Mouse (Mus musculus): ENCODE results near the gene Elof1.

DNA sequence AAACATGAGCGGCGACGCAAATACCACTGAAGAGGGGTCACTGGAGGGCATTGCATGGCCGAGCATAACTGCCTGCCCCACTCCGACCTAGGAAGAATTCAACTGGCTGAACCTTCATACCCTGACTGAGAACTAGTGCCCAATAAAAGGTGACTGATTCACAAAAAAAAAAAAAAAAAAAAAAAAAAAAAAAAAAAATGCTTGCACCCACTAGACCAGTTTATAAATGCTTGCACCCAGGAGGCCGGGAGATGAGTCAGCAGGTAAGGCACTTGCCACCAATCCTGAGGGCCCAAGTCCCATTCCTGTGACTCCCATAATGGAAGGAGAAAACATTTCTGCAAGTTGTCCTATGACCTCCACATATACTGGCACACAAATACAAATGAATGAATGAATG lies 24.2 kb downstream of the Elof1 start:
- no peak for TF ChIP-seq MAX (IDR thresholded peaks at IDR 0.05; ENCODE audit: low read depth)
- TF ChIP-seq POLR2AphosphoS2 (IDR thresholded peaks at IDR 0.05; ENCODE audit: insufficient read length, low read depth): no peak
- TF ChIP-seq TCF12 (IDR thresholded peaks at IDR 0.05; ENCODE audit: insufficient read depth, poor library complexity, severe bottlenecking): no peak
- no peak for TF ChIP-seq POLR2A (IDR thresholded peaks at IDR 0.05; ENCODE audit: insufficient read length, low read depth)
- no peak for TF ChIP-seq E2F4 (IDR thresholded peaks at IDR 0.05; ENCODE audit: insufficient read depth)
- TF ChIP-seq USF1 (IDR thresholded peaks at IDR 0.05; ENCODE audit: low read depth): no peak
- no peak for TF ChIP-seq REST (IDR thresholded peaks at IDR 0.05; ENCODE audit: insufficient read depth, insufficient read length)
- TF ChIP-seq MYOG (IDR thresholded peaks at IDR 0.05; ENCODE audit: control insufficient read depth in 1 of 3, insufficient read depth in 1 of 3, insufficient read length in 2 of 3, low read depth in 2 of 3): no peak
- TF ChIP-seq CEBPB (IDR thresholded peaks at IDR 0.05; ENCODE audit: insufficient read depth, poor library complexity, severe bottlenecking): no peak
- TF ChIP-seq SRF (IDR thresholded peaks at IDR 0.05; ENCODE audit: control insufficient read depth, insufficient read length, low read depth): no peak
- no peak for TF ChIP-seq MYOD1 (IDR thresholded peaks at IDR 0.05; ENCODE audit: control insufficient read depth in 1 of 3, insufficient read length in 2 of 3, low read depth in 2 of 3)
